20 mouse cellular contexts compared by ENCODE assay signal in genomic region chr7:45212356-45212755, GRCm38 (mm10). TPM values are rescaled to one million over a fixed set of nuclear protein-coding genes. Genes with fewer than 3 reads are reported as not detected.
A peak's percentile ranks its signal among the peaks of the same experiment; 100 is the strongest.
DNase-seq lines count a peak whose midpoint lies in the region; ATAC-seq and TF ChIP-seq lines count a peak whose summit lies in the region.
"Had no signal": no experiment of that assay in that cellular context is flagged by ENCODE, and none has a peak within 500 bp of the region (broad histone marks: within the 10 kb centered on the region; RNA-seq: fewer than 3 reads in every experiment).

No protein-coding gene starts in this region.

- TF ChIP-seq EP300 in MEL (IDR thresholded peaks at IDR 0.05; ENCODE audit: low read depth in 1 of 2, low read length in 2 of 2) = no peak
- TF ChIP-seq EP300 in liver, postnatal 0 days (IDR thresholded peaks at IDR 0.05; ENCODE audit: low read depth) = no peak

- peak overlapping the region; percentile 48 for H3K4me2 ChIP-seq in kidney, embryonic 16.5 days (replicated peaks; ENCODE audit: low read depth, low read length)
- H3K4me2 ChIP-seq in liver, postnatal 0 days (ENCODE audit: low read depth, low read length) = peak overlapping the region; percentile 56; the same call in 1 of the 2 replicates
- H3K4me2 ChIP-seq: midbrain, embryonic 12.5 days had no signal

- no peaks in the 10 kb centered on the region; the same call in 1 of the 2 replicates for H3K9me3 ChIP-seq in kidney, embryonic 16.5 days (ENCODE audit: low read length)
- H3K9me3 ChIP-seq in MEL (replicated peaks; ENCODE audit: insufficient read depth, low read length) = no peaks in the 10 kb centered on the region
- H3K9me3 ChIP-seq in liver, postnatal 0 days (ENCODE audit: low read length) = no peaks in the 10 kb centered on the region
- H3K9me3 ChIP-seq: embryonic facial prominence, embryonic 12.5 days; midbrain, embryonic 12.5 days had no signal

- H3K4me3 ChIP-seq in kidney, embryonic 16.5 days (ENCODE audit: low read length) = no peak overlapping the region
- H3K4me3 ChIP-seq in MEL (ENCODE audit: control insufficient read depth in 1 of 2, insufficient read depth in 1 of 2, low read depth in 2 of 2, low read length in 2 of 2) = peak overlapping the region; percentile 69 to 92
- H3K4me3 ChIP-seq in liver, postnatal 0 days (ENCODE audit: low read depth, low read length) = no peak overlapping the region
- H3K4me3 ChIP-seq in cerebellum, adult 2 months (replicated peaks; ENCODE audit: insufficient read depth, low read depth, low read length) = no peak overlapping the region
- H3K4me3 ChIP-seq: embryonic facial prominence, embryonic 12.5 days; heart, adult 2 months; midbrain, embryonic 12.5 days; myocyte had no signal

- H3K27me3 ChIP-seq in kidney, embryonic 16.5 days (ENCODE audit: insufficient read depth, low read length) = peaks cover 25% of the 10 kb centered on the region
- H3K27me3 ChIP-seq in MEL (ENCODE audit: control insufficient read depth in 1 of 2, insufficient read depth in 2 of 2, low read length in 2 of 2) = no peaks in the 10 kb centered on the region
- peaks cover 12% of the 10 kb centered on the region for H3K27me3 ChIP-seq in liver, postnatal 0 days (ENCODE audit: insufficient read depth, low read length)
- peaks cover 2% of the 10 kb centered on the region; the same call in 1 of the 2 replicates for H3K27me3 ChIP-seq in cerebellum, adult 2 months (ENCODE audit: control insufficient read depth, insufficient read depth, low read length)

- ATAC-seq in kidney, embryonic 16.5 days (ENCODE audit: low FRiP score, low TSS enrichment) = no peak
- ATAC-seq in erythroblast, adult 5-6 weeks (replicated peaks; ENCODE audit: low FRiP score, poor library complexity, severe bottlenecking) = 0 out of 2 replicates have a peak, but pooled peaks have one; percentile 20
- no peak for ATAC-seq in liver, postnatal 0 days
- ATAC-seq: forebrain, embryonic 14.5 days had no signal

- no peak overlapping the region for H3K27ac ChIP-seq in kidney, embryonic 16.5 days (ENCODE audit: low read length)
- no peak overlapping the region for H3K27ac ChIP-seq in MEL (ENCODE audit: control insufficient read depth, low read depth, low read length)
- H3K27ac ChIP-seq in liver, postnatal 0 days (ENCODE audit: low read depth) = no peak overlapping the region
- H3K27ac ChIP-seq in cerebellum, adult 2 months (ENCODE audit: insufficient read depth, low read length) = no peak overlapping the region
- H3K27ac ChIP-seq: embryonic facial prominence, embryonic 12.5 days; heart, adult 2 months; midbrain, embryonic 12.5 days had no signal

- no peak overlapping the region for H3K9ac ChIP-seq in kidney, embryonic 16.5 days (replicated peaks; ENCODE audit: low read length)
- H3K9ac ChIP-seq in MEL (ENCODE audit: control insufficient read depth, low read depth, low read length, poor library complexity, severe bottlenecking) = no peak overlapping the region
- H3K9ac ChIP-seq in liver, postnatal 0 days (replicated peaks) = no peak overlapping the region
- H3K9ac ChIP-seq: embryonic facial prominence, embryonic 12.5 days; midbrain, embryonic 12.5 days had no signal

- no peaks in the 10 kb centered on the region for H3K79me2 ChIP-seq in MEL (ENCODE audit: control insufficient read depth, insufficient read depth, low read length, poor library complexity)

- TF ChIP-seq CTCF in MEL (IDR thresholded peaks at IDR 0.05 in 2 of 3, conservative IDR thresholded peaks at IDR 0.05 in 1 of 3; ENCODE audit: control insufficient read depth in 1 of 3, insufficient read depth in 1 of 3, low read depth in 2 of 3, low read length in 3 of 3, poor library complexity in 1 of 3, severe bottlenecking in 1 of 3) = no peak
- no peak for TF ChIP-seq CTCF in liver, postnatal 0 days (IDR thresholded peaks at IDR 0.05; ENCODE audit: low read depth)
- no peak for TF ChIP-seq CTCF in cerebellum, adult 2 months (IDR thresholded peaks at IDR 0.05; ENCODE audit: borderline replicate concordance, insufficient read depth, low read depth, low read length)

- TF ChIP-seq RAD21 in MEL (IDR thresholded peaks at IDR 0.05; ENCODE audit: low read depth, low read length) = no peak

- DNase-seq in kidney, postnatal 4 days = no peak
- no peak for DNase-seq in MEL (ENCODE audit: low read depth, low spot score)
- DNase-seq in liver, postnatal 0 days = no peak
- no peak for DNase-seq in left cerebral cortex, adult 9 months (ENCODE audit: low spot score in 2 of 2)
- no peak for DNase-seq in cerebellum, adult 2 months
- DNase-seq in ovary, postnatal 36 days (ENCODE audit: low spot score) = no peak
- DNase-seq: adrenal gland, postnatal 10 days; cerebellum, adult 9-11 months; heart, adult 2 months; heart, postnatal 36 days; kidney, adult 8-10 months; layer of hippocampus, adult 9-11 months; right cerebral cortex, postnatal 4 days had no signal

- 70% methylated on average over 7 of the region's 7 CpGs for WGBS in kidney, embryonic 16.5 days
- WGBS in liver, postnatal 0 days (ENCODE audit: insufficient replicate concordance) = 74% methylated on average over 7 of the region's 7 CpGs
- WGBS in cerebellum, adult 2 months = 86% methylated on average over 7 of the region's 7 CpGs

- peaks cover 2% of the 10 kb centered on the region; the same call in 1 of the 2 replicates for H3K36me3 ChIP-seq in kidney, embryonic 16.5 days (ENCODE audit: insufficient read depth, low read length)
- peaks cover 0 to 14% of the 10 kb centered on the region in 2 experiments; a peak in 2 of 4 replicates for H3K36me3 ChIP-seq in MEL (ENCODE audit: control insufficient read depth in 1 of 2, insufficient read depth in 2 of 2, low read length in 2 of 2)
- H3K36me3 ChIP-seq in liver, postnatal 0 days (replicated peaks; ENCODE audit: insufficient read depth, low read length) = no peaks in the 10 kb centered on the region
- H3K36me3 ChIP-seq: midbrain, embryonic 12.5 days had no signal

- no peak for TF ChIP-seq POLR2A in MEL (IDR thresholded peaks at IDR 0.05; ENCODE audit: control insufficient read depth in 1 of 2, insufficient read depth in 1 of 2, low read depth in 1 of 2, low read length in 2 of 2, poor library complexity in 1 of 2)
- no peak for TF ChIP-seq POLR2A in cerebellum, adult 2 months (IDR thresholded peaks at IDR 0.05; ENCODE audit: borderline replicate concordance, insufficient read depth, low read length)

- peaks cover 25% of the 10 kb centered on the region for H3K4me1 ChIP-seq in kidney, embryonic 16.5 days (ENCODE audit: insufficient read depth, low read length)
- H3K4me1 ChIP-seq in MEL (ENCODE audit: control insufficient read depth in 1 of 2, insufficient read depth in 2 of 2, low read length in 2 of 2) = peaks cover 10 to 31% of the 10 kb centered on the region in 2 experiments
- H3K4me1 ChIP-seq in liver, postnatal 0 days (ENCODE audit: insufficient read depth) = peaks cover 32% of the 10 kb centered on the region
- no peaks in the 10 kb centered on the region; the same call in 1 of the 2 replicates for H3K4me1 ChIP-seq in cerebellum, adult 2 months (ENCODE audit: control insufficient read depth, insufficient read depth, low read length)

RNA-seq across cellular contexts. Expression of gene Dkkl1, which starts 0.4 kb away (rescaled TPM):
- 0.78 TPM in 1 of 2 replicates, not detected in the other for polyA plus RNA-seq in kidney, embryonic 16.5 days (2015; fragmentation: Nextera tagmentation; extraction: Ambion mirVana)
- 8.5 and 9.2 TPM in 2 replicates for total RNA-seq in MEL (2012; rRNA removed)
- polyA plus RNA-seq in MEL (2012; ENCODE audit: insufficient read depth in 1 of 2, insufficient read length in 2 of 2, low read depth in 1 of 2, low replicate concordance in 2 of 2, missing spikeins in 1 of 2) = 10 to 100 TPM in 1 of 2 experiments, not detected in 1; 32.0 TPM
- 6.3 and 20.8 TPM in 2 replicates for total RNA-seq in erythroblast, adult 5-6 weeks (2015; ENCODE audit: low replicate concordance)
- 0.56 TPM in 1 of 2 replicates, not detected in the other for total RNA-seq in erythroblast, adult 5-6 weeks (2017; ENCODE audit: low replicate concordance)
- polyA plus RNA-seq in liver, postnatal 0 days (2015; fragmentation: Nextera tagmentation; extraction: Ambion mirVana) = 0.95 and 1.5 TPM in 2 replicates
- 0.36 and 0.51 TPM in 2 replicates for polyA plus RNA-seq in cerebellum, adult 2 months (2012; rRNA removed)
- total RNA-seq: gastrocnemius, adult 8-10 months; heart, adult 2 months; heart, postnatal 36 days had no signal

RNA-seq across cellular contexts. Expression of gene Tead2, which starts 3.2 kb away (rescaled TPM):
- 195 and 203 TPM in 2 replicates for polyA plus RNA-seq in kidney, embryonic 16.5 days (2015; fragmentation: Nextera tagmentation; extraction: Ambion mirVana)
- total RNA-seq in MEL (2012; rRNA removed) = 0.19 TPM in 1 of 2 replicates, not detected in the other
- polyA plus RNA-seq in MEL (2012; ENCODE audit: insufficient read depth in 1 of 2, insufficient read length in 2 of 2, low read depth in 1 of 2, low replicate concordance in 2 of 2, missing spikeins in 1 of 2) = under 1 TPM in 1 of 2 experiments, not detected in 1; 0.38 TPM
- total RNA-seq in erythroblast, adult 5-6 weeks (2015; ENCODE audit: low replicate concordance) = not detected in 2 replicates
- total RNA-seq in erythroblast, adult 5-6 weeks (2017; ENCODE audit: low replicate concordance) = 0.42 and 0.51 TPM in 2 replicates
- polyA plus RNA-seq in liver, postnatal 0 days (2015; fragmentation: Nextera tagmentation; extraction: Ambion mirVana) = 15.5 and 20.2 TPM in 2 replicates
- 4.7 and 5.0 TPM in 2 replicates for polyA plus RNA-seq in cerebellum, adult 2 months (2012; rRNA removed)

RNA-seq across cellular contexts. Expression of gene Ccdc155, which starts 7.7 kb away (rescaled TPM):
- polyA plus RNA-seq in kidney, embryonic 16.5 days (2015; fragmentation: Nextera tagmentation; extraction: Ambion mirVana) = 0.85 and 0.86 TPM in 2 replicates
- 0.16 and 0.27 TPM in 2 replicates for total RNA-seq in MEL (2012; rRNA removed)
- under 1 TPM in 1 of 2 experiments, not detected in 1; 0.38 TPM for polyA plus RNA-seq in MEL (2012; ENCODE audit: insufficient read depth in 1 of 2, insufficient read length in 2 of 2, low read depth in 1 of 2, low replicate concordance in 2 of 2, missing spikeins in 1 of 2)
- total RNA-seq in erythroblast, adult 5-6 weeks (2015; ENCODE audit: low replicate concordance) = not detected in 2 replicates
- not detected in 2 replicates for total RNA-seq in erythroblast, adult 5-6 weeks (2017; ENCODE audit: low replicate concordance)
- polyA plus RNA-seq in liver, postnatal 0 days (2015; fragmentation: Nextera tagmentation; extraction: Ambion mirVana) = 0.06 TPM in 1 of 2 replicates, not detected in the other
- 1.9 and 2.4 TPM in 2 replicates for polyA plus RNA-seq in cerebellum, adult 2 months (2012; rRNA removed)
- total RNA-seq: heart, adult 2 months; heart, postnatal 36 days had no signal

RNA-seq across cellular contexts. Expression of gene Cd37, which starts 26.6 kb away (rescaled TPM):
- polyA plus RNA-seq in kidney, embryonic 16.5 days (2015; fragmentation: Nextera tagmentation; extraction: Ambion mirVana) = 1.0 and 1.1 TPM in 2 replicates
- 17.2 and 22.4 TPM in 2 replicates for total RNA-seq in MEL (2012; rRNA removed)
- 100 to 1,000 TPM in 1 of 2 experiments, not detected in 1; 111 TPM for polyA plus RNA-seq in MEL (2012; ENCODE audit: insufficient read depth in 1 of 2, insufficient read length in 2 of 2, low read depth in 1 of 2, low replicate concordance in 2 of 2, missing spikeins in 1 of 2)
- total RNA-seq in erythroblast, adult 5-6 weeks (2015; ENCODE audit: low replicate concordance) = 38.9 and 50.1 TPM in 2 replicates
- 18.7 and 20.7 TPM in 2 replicates for total RNA-seq in erythroblast, adult 5-6 weeks (2017; ENCODE audit: low replicate concordance)
- 29.8 and 31.8 TPM in 2 replicates for polyA plus RNA-seq in liver, postnatal 0 days (2015; fragmentation: Nextera tagmentation; extraction: Ambion mirVana)
- polyA plus RNA-seq in cerebellum, adult 2 months (2012; rRNA removed) = 3.1 and 4.3 TPM in 2 replicates

RNA-seq across cellular contexts. Expression of gene Slc6a16, which starts 28.5 kb away (rescaled TPM):
- polyA plus RNA-seq in kidney, embryonic 16.5 days (2015; fragmentation: Nextera tagmentation; extraction: Ambion mirVana) = 0.28 and 0.30 TPM in 2 replicates
- total RNA-seq in MEL (2012; rRNA removed) = not detected in 2 replicates
- polyA plus RNA-seq in MEL (2012; ENCODE audit: insufficient read depth in 1 of 2, insufficient read length in 2 of 2, low read depth in 1 of 2, low replicate concordance in 2 of 2, missing spikeins in 1 of 2) = not detected
- not detected in 2 replicates for total RNA-seq in erythroblast, adult 5-6 weeks (2015; ENCODE audit: low replicate concordance)
- not detected in 2 replicates for total RNA-seq in erythroblast, adult 5-6 weeks (2017; ENCODE audit: low replicate concordance)
- 0.46 and 0.49 TPM in 2 replicates for polyA plus RNA-seq in liver, postnatal 0 days (2015; fragmentation: Nextera tagmentation; extraction: Ambion mirVana)
- 2.6 and 3.1 TPM in 2 replicates for polyA plus RNA-seq in cerebellum, adult 2 months (2012; rRNA removed)
- total RNA-seq: gastrocnemius, adult 8-10 months; heart, adult 2 months; heart, postnatal 36 days had no signal
- polyA plus RNA-seq: heart, adult 2 months; myocyte had no signal

Comparison
In these comparisons a context has a peak if more than half of its experiments do, and no peak if none do; other contexts are left out.
1. H3K4me3 ChIP-seq: peak in MEL (2 of 2); none in kidney, embryonic 16.5 days (single experiment), liver, postnatal 0 days (single experiment) and cerebellum, adult 2 months (single experiment).